Mouse (Mus musculus): ENCODE measurements around the gene Meis3.
A peak's percentile ranks its signal among the peaks of the same experiment; 100 is the strongest.

Meis3 gene

DNA sequence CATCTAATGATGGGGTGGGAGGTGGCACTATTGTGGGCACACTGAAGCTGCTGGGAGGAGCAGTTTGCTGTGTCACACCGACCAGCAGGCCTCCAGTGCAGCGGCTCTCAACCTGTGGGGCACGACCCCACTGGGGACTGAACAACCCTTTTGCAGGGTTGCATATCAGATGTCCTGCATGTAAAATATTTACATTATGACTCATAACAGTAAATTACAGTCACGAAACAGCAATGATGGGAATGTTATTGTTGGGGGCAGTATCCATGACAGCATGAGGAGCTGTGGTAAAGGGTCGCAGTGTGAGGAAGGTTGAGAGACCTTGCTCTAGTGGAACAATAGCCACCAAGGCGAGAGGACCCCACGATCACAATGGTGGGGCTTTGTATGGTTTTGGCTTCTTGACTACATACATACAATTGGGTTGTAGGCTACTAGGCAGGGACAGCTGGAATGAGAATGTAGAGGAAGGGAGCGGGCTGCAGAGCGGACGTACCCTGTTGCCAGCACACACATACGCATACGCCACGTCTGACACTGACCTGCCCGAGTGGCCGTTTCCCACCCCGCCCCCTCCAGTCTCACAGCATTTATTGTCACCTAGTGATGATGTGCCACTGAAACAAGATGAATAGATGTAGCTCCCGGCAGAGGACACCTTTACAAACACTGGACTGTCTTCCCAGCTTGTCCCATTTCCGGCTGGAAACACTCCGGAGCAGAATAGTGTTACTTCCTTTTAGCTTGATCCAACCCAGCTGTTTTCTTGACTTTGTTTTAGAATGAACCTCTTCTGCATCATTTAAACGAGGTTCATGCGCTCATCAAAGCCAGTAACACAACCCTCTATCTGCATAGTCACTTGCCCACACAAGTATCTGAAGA is 34.1 kb downstream of the Meis3 start:
- DNase-seq (ENCODE audit: extremely low spot score, low read depth, low spot score): no peak

DNA sequence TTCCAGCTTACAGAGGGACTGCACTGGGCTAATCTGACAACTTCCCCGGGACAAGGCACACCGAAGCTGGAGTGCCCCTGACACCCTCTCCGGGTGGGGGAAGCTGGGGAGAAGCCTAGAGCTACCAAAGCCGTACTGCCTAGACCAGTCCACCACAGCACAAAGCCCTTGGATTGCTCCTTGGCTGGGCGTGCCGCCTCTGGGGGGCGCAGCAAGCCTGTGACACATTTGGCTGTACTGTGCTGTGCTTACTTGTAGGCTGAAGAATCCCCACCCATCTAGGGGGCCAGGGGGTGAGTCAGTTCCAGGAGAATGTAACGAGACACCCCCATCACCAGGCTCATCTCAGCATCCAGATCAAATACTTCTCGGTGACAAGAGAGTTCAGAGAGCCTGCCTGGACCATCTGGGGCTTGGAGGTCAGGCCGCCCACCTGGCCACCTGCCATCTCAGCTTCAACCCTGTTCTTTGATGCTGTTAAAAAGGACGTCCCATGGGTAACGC is 36.0 kb downstream of the Meis3 start:
- DNase-seq (ENCODE audit: extremely low spot score, low read depth, low spot score): no peak

DNA sequence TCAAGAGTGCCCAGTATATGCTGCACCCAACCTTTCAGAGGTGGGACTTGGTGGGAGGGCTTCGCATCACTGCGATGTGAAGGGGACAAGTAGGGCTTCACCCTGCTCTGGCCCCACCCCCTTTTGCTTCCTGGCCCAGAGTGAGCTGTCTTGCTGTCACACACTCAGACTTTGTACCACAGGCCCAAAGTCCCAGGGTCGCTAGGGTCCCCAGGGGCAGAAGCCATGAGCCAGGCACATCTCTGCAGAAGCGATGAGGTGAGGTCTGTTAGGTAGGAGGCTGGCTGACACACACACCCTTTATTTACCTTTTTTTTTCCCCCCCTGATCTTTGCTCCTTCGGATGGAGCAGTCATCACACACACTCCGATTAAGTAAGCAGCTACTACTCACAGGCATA is 38.3 kb downstream of the Meis3 start:
- no peak for DNase-seq (ENCODE audit: extremely low spot score, low read depth, low spot score)

DNA sequence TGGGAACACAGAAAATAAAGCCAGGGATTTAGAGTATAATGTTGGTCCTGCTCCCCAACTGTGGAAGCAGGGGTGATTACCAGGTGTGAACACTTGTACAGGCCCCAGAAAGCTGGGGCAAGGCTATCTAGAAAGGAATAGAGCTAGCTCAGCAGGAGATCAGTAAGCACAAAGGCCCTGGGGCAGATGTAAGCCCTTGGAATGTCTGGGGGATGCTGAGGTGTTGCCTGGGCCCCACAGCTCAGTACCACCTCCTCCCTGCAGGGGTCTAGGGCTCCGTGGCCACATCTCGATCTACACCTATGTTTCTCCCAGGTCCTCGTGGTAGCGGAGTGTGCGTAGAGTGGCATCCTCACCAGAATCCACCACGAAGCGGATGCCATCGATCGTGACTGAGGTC is 39.1 kb downstream of the Meis3 start:
- no peak for DNase-seq (ENCODE audit: extremely low spot score, low read depth, low spot score)

DNA sequence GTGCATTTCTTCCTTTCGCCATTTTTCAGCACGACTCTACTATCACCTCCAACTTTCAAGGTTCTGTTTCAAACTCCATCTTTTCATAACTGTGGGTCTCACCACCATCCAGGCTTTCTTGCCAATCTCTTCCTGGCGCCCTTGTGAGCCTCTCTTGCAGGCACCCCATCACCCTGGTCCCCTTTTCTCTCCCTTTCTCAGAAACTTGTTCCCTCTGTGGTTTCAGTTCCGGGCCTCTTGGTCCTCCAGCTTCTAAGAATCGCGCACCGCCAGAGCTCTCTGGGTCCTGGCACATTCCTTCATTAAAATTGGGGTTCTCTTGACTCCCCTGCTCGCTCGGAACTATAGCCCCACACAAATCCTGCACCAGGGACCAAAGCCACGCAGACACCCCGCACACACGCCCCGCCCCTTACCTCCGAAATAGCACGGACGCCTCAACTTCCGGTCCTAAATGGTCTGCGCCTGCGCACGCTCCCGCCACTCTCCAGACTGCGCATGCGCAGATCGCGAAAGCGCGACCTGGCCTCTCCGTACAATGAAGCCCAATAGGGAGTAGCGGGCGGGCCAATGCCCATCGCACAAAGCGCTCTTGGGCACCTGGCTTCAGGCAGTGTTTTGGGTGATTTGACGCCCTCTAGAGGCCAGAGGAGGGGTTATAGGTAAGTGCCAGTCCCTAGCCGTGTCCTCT is 46.8 kb downstream of the Meis3 start, which contains the start of gene Dhx34:
Dhx34 (minus strand) TSS at position 456 of the 691 bp plus-strand sequence.
- DNase-seq (ENCODE audit: extremely low spot score, low read depth, low spot score): peak; percentile 97

DNA sequence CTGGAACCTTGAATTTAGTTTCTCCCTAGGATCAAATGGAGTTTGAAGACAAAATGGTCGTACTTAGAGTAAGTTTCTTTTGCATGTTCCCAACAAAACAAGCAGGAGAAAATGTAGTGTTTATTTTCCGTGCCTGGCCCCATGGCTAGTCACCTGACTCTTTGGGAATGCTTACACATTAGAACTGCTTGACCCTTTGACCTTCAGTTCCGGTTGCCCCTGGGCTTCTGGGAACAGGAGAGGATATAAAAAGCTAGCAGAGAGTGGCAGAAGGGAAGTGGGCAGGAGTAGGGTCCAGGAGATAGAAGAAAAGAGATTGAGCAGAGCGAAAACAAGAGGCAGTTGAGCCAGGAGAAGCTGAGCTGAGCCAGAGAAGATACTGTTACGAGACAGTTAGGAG is 55.0 kb downstream of the Meis3 start:
- peak; percentile 76 for DNase-seq (ENCODE audit: extremely low spot score, low read depth, low spot score)
